7 mouse cellular contexts compared by ENCODE assay signal in the genomic region with DNA sequence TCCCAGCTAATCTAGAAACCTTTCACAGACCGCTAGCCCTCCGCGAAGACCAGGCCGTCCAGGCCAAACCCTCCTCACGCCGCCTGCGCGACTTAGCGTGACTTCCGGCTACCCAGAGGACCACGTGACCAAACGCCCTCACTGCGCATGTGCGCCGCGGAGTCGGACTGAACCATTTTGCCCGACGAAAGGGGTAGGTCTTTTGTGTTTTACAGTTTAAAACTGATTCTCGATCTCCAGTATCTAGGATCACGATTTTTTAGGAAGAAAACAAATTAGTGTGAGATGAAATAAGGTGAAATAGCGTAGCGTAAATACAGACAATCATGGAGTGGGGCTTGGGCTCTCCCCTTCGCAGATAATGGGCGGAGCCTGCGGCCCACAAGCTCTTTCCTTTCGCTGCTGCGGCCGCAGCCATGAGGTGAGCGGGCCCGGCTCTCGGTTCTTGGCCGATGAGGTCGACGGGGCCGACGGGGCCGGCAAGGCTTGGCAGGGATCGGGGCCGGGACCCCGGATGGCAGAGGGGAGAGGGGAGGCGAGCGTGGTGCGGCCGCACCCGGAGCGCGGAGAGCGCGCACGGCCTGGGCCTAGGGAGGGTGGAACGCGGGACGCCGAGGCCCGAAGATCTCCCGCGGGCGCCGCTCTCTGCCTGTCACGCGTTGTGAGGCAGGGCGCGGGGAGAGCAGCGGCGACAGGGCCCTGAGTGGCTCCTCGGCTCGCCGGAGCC. TPM values are rescaled to one million over a fixed set of nuclear protein-coding genes. Genes with fewer than 3 reads are reported as not detected.
DNase-seq lines count a peak whose midpoint lies in the region; ATAC-seq and TF ChIP-seq lines count a peak whose summit lies in the region.

A gene (plus strand): TSS at position 141 of the 727 bp plus-strand sequence.

- DNase-seq in adrenal gland, adult 8-10 months: peak; percentile 90
- peak; percentile 92 for DNase-seq in embryo, embryonic 9.5 days (ENCODE audit: extremely low spot score)
- DNase-seq in gonadal fat pad, adult 2 months (ENCODE audit: low read depth): no peak
- peak; percentile 95 for DNase-seq in left cerebral cortex, postnatal 4 days

- ATAC-seq in intestine, postnatal 0 days: peak; percentile 81
- peak; percentile 71 for ATAC-seq in midbrain, embryonic 12.5 days (ENCODE audit: low FRiP score, low read depth)

- under 1% methylated on average over 67 of the region's 69 CpGs for WGBS in intestine, postnatal 0 days
- under 1% methylated on average over 54 of the region's 69 CpGs for WGBS in midbrain, embryonic 12.5 days
- WGBS in small intestine, adult 2 months: under 1% methylated on average over 69 of the region's 69 CpGs

- no peaks in the 10 kb centered on the region for H3K9me3 ChIP-seq in intestine, postnatal 0 days (ENCODE audit: control insufficient read depth)
- H3K9me3 ChIP-seq in midbrain, embryonic 12.5 days: no peaks in the 10 kb centered on the region

- H3K27me3 ChIP-seq in intestine, postnatal 0 days (replicated peaks; ENCODE audit: control insufficient read depth, insufficient read depth, low read length): no peaks in the 10 kb centered on the region
- no peaks in the 10 kb centered on the region for H3K27me3 ChIP-seq in midbrain, embryonic 12.5 days
- no peaks in the 10 kb centered on the region; the same call in 1 of the 2 replicates for H3K27me3 ChIP-seq in small intestine, adult 2 months (ENCODE audit: control insufficient read depth, insufficient read depth, low read length)

- peaks cover 27% of the 10 kb centered on the region for H3K36me3 ChIP-seq in intestine, postnatal 0 days (ENCODE audit: control insufficient read depth, insufficient read depth)
- H3K36me3 ChIP-seq in midbrain, embryonic 12.5 days: peaks cover 31% of the 10 kb centered on the region
- peaks cover 24% of the 10 kb centered on the region for H3K36me3 ChIP-seq in small intestine, adult 2 months (ENCODE audit: control insufficient read depth, insufficient read depth, low read length)

- H3K4me3 ChIP-seq in intestine, postnatal 0 days (ENCODE audit: low read depth, low read length): peak within 1 kb of the TSS; percentile 95
- H3K4me3 ChIP-seq in midbrain, embryonic 12.5 days: peak within 1 kb of the TSS; percentile 100
- H3K4me3 ChIP-seq in small intestine, adult 2 months (ENCODE audit: low read depth, low read length): peak within 1 kb of the TSS; percentile 99

- intact Hi-C loops in left cerebral cortex, postnatal 4 days (cut with DNase I): no loop called here

- peak; percentile 92 for TF ChIP-seq POLR2A in small intestine, adult 2 months (IDR thresholded peaks at IDR 0.05; ENCODE audit: low read depth, low read length)

- H3K4me2 ChIP-seq in intestine, postnatal 0 days (replicated peaks; ENCODE audit: low read depth): peak within 1 kb of the TSS; percentile 79
- H3K4me2 ChIP-seq in midbrain, embryonic 12.5 days (replicated peaks): peak within 1 kb of the TSS; percentile 93

- H3K9ac ChIP-seq in intestine, postnatal 0 days (ENCODE audit: low read depth, low read length): peak within 1 kb of the TSS; percentile 98
- peak within 1 kb of the TSS; percentile 98 for H3K9ac ChIP-seq in midbrain, embryonic 12.5 days (replicated peaks)

- peak within 1 kb of the TSS; percentile 80 for H3K27ac ChIP-seq in intestine, postnatal 0 days (ENCODE audit: low read depth, low read length)
- peak within 1 kb of the TSS; percentile 94 for H3K27ac ChIP-seq in midbrain, embryonic 12.5 days (replicated peaks)
- peak within 1 kb of the TSS; percentile 66 for H3K27ac ChIP-seq in small intestine, adult 2 months (ENCODE audit: insufficient read depth, low read depth, low read length)

- H3K4me1 ChIP-seq in intestine, postnatal 0 days (replicated peaks; ENCODE audit: control insufficient read depth, insufficient read depth, low read length): 0 out of 2 replicates have a peak, but pooled peaks cover 6% of the 10 kb centered on the region
- peaks cover 27% of the 10 kb centered on the region for H3K4me1 ChIP-seq in midbrain, embryonic 12.5 days
- peaks cover 5% of the 10 kb centered on the region; the same call in 1 of the 2 replicates for H3K4me1 ChIP-seq in small intestine, adult 2 months (ENCODE audit: control insufficient read depth, insufficient read depth, insufficient read length, low read length)

- TF ChIP-seq CTCF in intestine, postnatal 0 days (IDR thresholded peaks at IDR 0.05; ENCODE audit: low read depth): no peak
- TF ChIP-seq CTCF in small intestine, adult 2 months (IDR thresholded peaks at IDR 0.05; ENCODE audit: extremely low read depth, insufficient read length, insufficient replicate concordance, low read depth, low read length): no peak

RNA-seq across cellular contexts. Expression of the gene that starts here (rescaled TPM):
- 1,000 to 10,000 TPM in 2 of 4 experiments, 100 to 1,000 TPM in 2; 894 to 1,148 (median 997) TPM for total RNA-seq in adrenal gland, adult 8-10 months (2022)
- polyA plus RNA-seq in gonadal fat pad, adult 2 months (2012; rRNA removed): 1,005 and 1,089 TPM in 2 replicates
- 668 and 699 TPM in 2 replicates for polyA plus RNA-seq in intestine, postnatal 0 days (2015; fragmentation: Nextera tagmentation; extraction: Ambion mirVana)
- 100 to 1,000 TPM; 711 to 733 TPM for total RNA-seq in left cerebral cortex, postnatal 4 days (2021)
- polyA plus RNA-seq in midbrain, embryonic 12.5 days (2016; fragmentation: Nextera tagmentation; extraction: Ambion mirVana): 741 and 746 TPM in 2 replicates
- 393 and 501 TPM in 2 replicates for polyA plus RNA-seq in small intestine, adult 2 months (2012; rRNA removed)
